Mouse (Mus musculus) brain, embryonic 14.5 days (tissue): ENCODE data around the gene Nabp2.

Source experiments
- CTCF ChIP-seq: fragments of 200-500 bp; IDR thresholded peaks from 2 replicates; pipeline ENCODE4 v1.5.1; 2012; ENCODE audit warnings: inconsistent platforms, mild to moderate bottlenecking, moderate library complexity, borderline replicate concordance; ENCODE audit not compliant: insufficient read depth, insufficient read length; ENCODE audit errors: extremely low read depth
- POLR2A ChIP-seq: fragments of 200-500 bp; IDR thresholded peaks from 2 replicates; pipeline ENCODE4 v1.6.1; 2012; ENCODE audit warnings: mild to moderate bottlenecking, inconsistent platforms, borderline replicate concordance; ENCODE audit not compliant: poor library complexity, insufficient read depth, insufficient read length, severe bottlenecking; ENCODE audit errors: extremely low read depth

DNA sequence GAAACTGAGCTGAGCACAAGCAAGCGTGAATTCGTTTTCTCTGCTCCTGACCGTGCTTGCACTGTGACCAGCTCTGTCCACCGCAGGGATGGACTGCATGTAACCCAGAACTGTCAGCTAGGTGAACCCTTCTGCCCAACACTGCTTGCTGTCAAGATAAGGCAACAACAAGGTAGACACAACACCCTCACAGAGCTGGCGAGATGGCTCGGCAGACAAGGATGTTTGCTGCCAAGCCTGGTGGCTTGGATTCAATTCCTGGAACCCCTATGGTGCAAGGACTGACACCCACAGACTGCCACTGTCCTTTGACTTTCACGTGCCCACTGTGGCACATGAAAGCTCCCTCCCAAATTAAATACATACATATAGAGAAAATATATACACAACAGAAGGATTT, 7.4 kb downstream of the Nabp2 start:
- no peak for TF ChIP-seq CTCF
- no peak for TF ChIP-seq POLR2A
